Comparison of ENCODE assay signal across 12 mouse cellular contexts in genomic region chr4:32243458-32243857, GRCm38 (mm10). TPM values are rescaled to one million over a fixed set of nuclear protein-coding genes. Genes with fewer than 3 reads are reported as not detected.
DNase-seq lines count a peak whose midpoint lies in the region; ATAC-seq and TF ChIP-seq lines count a peak whose summit lies in the region.
"Had no signal": no experiment of that assay in that cellular context is flagged by ENCODE, and none has a peak within 500 bp of the region (broad histone marks: within the 10 kb centered on the region; RNA-seq: fewer than 3 reads in every experiment).

No protein-coding gene starts in this region.

- no peak overlapping the region; the same call in 1 of the 2 replicates for H3K4me2 ChIP-seq in intestine, embryonic 14.5 days (ENCODE audit: low read length)
- no peak overlapping the region for H3K4me2 ChIP-seq in intestine, postnatal 0 days (replicated peaks; ENCODE audit: low read depth)
- H3K4me2 ChIP-seq in limb, embryonic 11.5 days (ENCODE audit: low read depth, severe bottlenecking), result 0 out of 2 replicates have a peak overlapping the region, but pooled peaks have one; percentile 26
- H3K4me2 ChIP-seq in neural tube, embryonic 11.5 days (ENCODE audit: low read depth), result 0 out of 2 replicates have a peak overlapping the region, but pooled peaks have one; percentile 7

- H3K9ac ChIP-seq in intestine, embryonic 14.5 days (ENCODE audit: low read length), result no peak overlapping the region
- H3K9ac ChIP-seq in intestine, postnatal 0 days (ENCODE audit: low read depth, low read length), result no peak overlapping the region
- no peak overlapping the region for H3K9ac ChIP-seq in limb, embryonic 11.5 days (ENCODE audit: low read length)
- H3K9ac ChIP-seq in neural tube, embryonic 11.5 days (ENCODE audit: low read length), result peak overlapping the region; percentile 32

- no peaks in the 10 kb centered on the region for H3K36me3 ChIP-seq in intestine, embryonic 14.5 days (ENCODE audit: control insufficient read depth, insufficient read depth, low read length)
- H3K36me3 ChIP-seq in intestine, postnatal 0 days (ENCODE audit: control insufficient read depth, insufficient read depth), result no peaks in the 10 kb centered on the region
- H3K36me3 ChIP-seq in forebrain, embryonic 10.5 days (replicated peaks), result peaks cover 11% of the 10 kb centered on the region
- no peaks in the 10 kb centered on the region for H3K36me3 ChIP-seq in limb, embryonic 11.5 days (ENCODE audit: control insufficient read depth, insufficient read depth, low read length)
- H3K36me3 ChIP-seq in neural tube, embryonic 11.5 days (ENCODE audit: control insufficient read depth, insufficient read depth, low read length), result no peaks in the 10 kb centered on the region

- DNase-seq in intestine, embryonic 14.5 days (ENCODE audit: low spot score), result peak; percentile 58
- DNase-seq in forebrain, embryonic 10.5 days (ENCODE audit: extremely low spot score, low spot score), result no peak
- DNase-seq in limb, embryonic 11.5 days (ENCODE audit: low spot score), result peak; percentile 59
- DNase-seq in neural tube, embryonic 11.5 days (ENCODE audit: low spot score), result peak; percentile 46
- no peak for DNase-seq in right cerebral cortex, postnatal 4 days
- DNase-seq in adrenal gland, postnatal 4 days (ENCODE audit: low spot score in 2 of 2), result no peak
- DNase-seq: cerebellum, adult 11 months; retina, postnatal 1 day had no signal

- no peak for ATAC-seq in intestine, embryonic 14.5 days (replicated peaks; ENCODE audit: low FRiP score, low TSS enrichment, low read depth)
- ATAC-seq in intestine, postnatal 0 days, result no peak
- ATAC-seq in limb, embryonic 11.5 days (ENCODE audit: insufficient number of reproducible peaks, low FRiP score, low TSS enrichment, low read depth), result no peak
- no peak for ATAC-seq in neural tube, embryonic 11.5 days (ENCODE audit: insufficient read depth, low FRiP score, low TSS enrichment)
- ATAC-seq in monocyte, adult 5-6 weeks (replicated peaks; ENCODE audit: insufficient number of reproducible peaks, low FRiP score, low TSS enrichment, poor library complexity, severe bottlenecking), result no peak

- H3K4me1 ChIP-seq in intestine, embryonic 14.5 days (replicated peaks; ENCODE audit: control insufficient read depth, insufficient read depth, low read length), result peaks cover 33% of the 10 kb centered on the region
- H3K4me1 ChIP-seq in intestine, postnatal 0 days (replicated peaks; ENCODE audit: control insufficient read depth, insufficient read depth, low read length), result no peaks in the 10 kb centered on the region; the same call in 1 of the 2 replicates
- H3K4me1 ChIP-seq in forebrain, embryonic 10.5 days, result peaks cover 83% of the 10 kb centered on the region
- H3K4me1 ChIP-seq in limb, embryonic 11.5 days (ENCODE audit: control insufficient read depth, insufficient read depth, low read length), result peaks cover 38% of the 10 kb centered on the region
- H3K4me1 ChIP-seq in neural tube, embryonic 11.5 days (ENCODE audit: control insufficient read depth, insufficient read depth, low read length), result peaks cover 34% of the 10 kb centered on the region

- WGBS in intestine, embryonic 14.5 days, result 26% methylated on average over 10 of the region's 10 CpGs
- WGBS in intestine, postnatal 0 days, result 60% methylated on average over 10 of the region's 10 CpGs
- WGBS in forebrain, embryonic 10.5 days, result 57% methylated on average over 10 of the region's 10 CpGs
- WGBS in limb, embryonic 11.5 days, result 36% methylated on average over 10 of the region's 10 CpGs
- 47% methylated on average over 10 of the region's 10 CpGs for WGBS in neural tube, embryonic 11.5 days

- TF ChIP-seq CTCF in intestine, postnatal 0 days (IDR thresholded peaks at IDR 0.05; ENCODE audit: low read depth), result no peak

- H3K4me3 ChIP-seq in intestine, embryonic 14.5 days (ENCODE audit: low read depth, low read length), result no peak overlapping the region
- H3K4me3 ChIP-seq in intestine, postnatal 0 days (ENCODE audit: low read depth, low read length), result no peak overlapping the region
- H3K4me3 ChIP-seq in forebrain, embryonic 10.5 days, result no peak overlapping the region
- no peak overlapping the region for H3K4me3 ChIP-seq in limb, embryonic 11.5 days (ENCODE audit: low read depth, low read length)
- no peak overlapping the region for H3K4me3 ChIP-seq in neural tube, embryonic 11.5 days (ENCODE audit: low read depth, low read length)
- H3K4me3 ChIP-seq: erythroblast, embryonic 14.5 days; megakaryocyte, embryonic 14.5 days had no signal

- H3K9me3 ChIP-seq in intestine, embryonic 14.5 days (ENCODE audit: control insufficient read depth, low read length), result no peaks in the 10 kb centered on the region
- no peaks in the 10 kb centered on the region for H3K9me3 ChIP-seq in intestine, postnatal 0 days (ENCODE audit: control insufficient read depth)
- H3K9me3 ChIP-seq in forebrain, embryonic 10.5 days, result no peaks in the 10 kb centered on the region
- H3K9me3 ChIP-seq in limb, embryonic 11.5 days (ENCODE audit: control insufficient read depth, low read length), result no peaks in the 10 kb centered on the region
- H3K9me3 ChIP-seq in neural tube, embryonic 11.5 days (ENCODE audit: control insufficient read depth, low read length), result no peaks in the 10 kb centered on the region
- H3K9me3 ChIP-seq: megakaryocyte, embryonic 14.5 days had no signal

- H3K27ac ChIP-seq in intestine, embryonic 14.5 days (ENCODE audit: low read depth), result no peak overlapping the region
- no peak overlapping the region for H3K27ac ChIP-seq in intestine, postnatal 0 days (ENCODE audit: low read depth, low read length)
- 0 out of 2 replicates have a peak overlapping the region, but pooled peaks have one; percentile 26 for H3K27ac ChIP-seq in forebrain, embryonic 10.5 days
- no peak overlapping the region for H3K27ac ChIP-seq in limb, embryonic 11.5 days (replicated peaks; ENCODE audit: low read depth, low read length)
- peak overlapping the region; percentile 64; the same call in 1 of the 2 replicates for H3K27ac ChIP-seq in neural tube, embryonic 11.5 days (ENCODE audit: low read depth, low read length)

- H3K27me3 ChIP-seq in intestine, embryonic 14.5 days (replicated peaks; ENCODE audit: control insufficient read depth, insufficient read depth, low read length), result no peaks in the 10 kb centered on the region
- H3K27me3 ChIP-seq in intestine, postnatal 0 days (replicated peaks; ENCODE audit: control insufficient read depth, insufficient read depth, low read length), result peaks cover 16% of the 10 kb centered on the region
- peaks cover 45% of the 10 kb centered on the region for H3K27me3 ChIP-seq in forebrain, embryonic 10.5 days (ENCODE audit: poor library complexity, severe bottlenecking)
- no peaks in the 10 kb centered on the region for H3K27me3 ChIP-seq in limb, embryonic 11.5 days (ENCODE audit: control insufficient read depth, insufficient read depth, low read length)
- no peaks in the 10 kb centered on the region for H3K27me3 ChIP-seq in neural tube, embryonic 11.5 days (ENCODE audit: control insufficient read depth, insufficient read depth, low read length)

RNA-seq across cellular contexts. Expression of gene Bach2, which starts 4.9 kb away (rescaled TPM):
- polyA plus RNA-seq in intestine, embryonic 14.5 days (2014; fragmentation: Nextera tagmentation; extraction: Ambion mirVana), result 6.7 and 8.4 TPM in 2 replicates
- 1.1 and 1.4 TPM in 2 replicates for polyA plus RNA-seq in intestine, postnatal 0 days (2015; fragmentation: Nextera tagmentation; extraction: Ambion mirVana)
- polyA plus RNA-seq in forebrain, embryonic 10.5 days (2016; fragmentation: Nextera tagmentation; extraction: Ambion mirVana), result 7.1 and 7.3 TPM in 2 replicates
- 16.4 and 17.9 TPM in 2 replicates for polyA plus RNA-seq in limb, embryonic 11.5 days (2014; fragmentation: Nextera tagmentation; extraction: Ambion mirVana)
- polyA plus RNA-seq in neural tube, embryonic 11.5 days (2014; fragmentation: Nextera tagmentation; extraction: Ambion mirVana), result 27.3 and 29.9 TPM in 2 replicates
- 3.0 to 31.8 TPM (median 7.1 TPM) in 3 replicates for total RNA-seq in monocyte, adult 5-6 weeks (2017)
- 10 to 100 TPM; 14.1 to 14.4 TPM for total RNA-seq in adrenal gland, postnatal 4 days (2021)

Comparison
In these comparisons a context has a peak if more than half of its experiments do, and no peak if none do; other contexts are left out.
1. DNase-seq: peak in intestine, embryonic 14.5 days (single experiment), limb, embryonic 11.5 days (single experiment) and neural tube, embryonic 11.5 days (single experiment); none in forebrain, embryonic 10.5 days (single experiment), right cerebral cortex, postnatal 4 days (single experiment) and adrenal gland, postnatal 4 days (0 of 2).
2. H3K27ac ChIP-seq: peak in forebrain, embryonic 10.5 days (single experiment) and neural tube, embryonic 11.5 days (single experiment); none in intestine, embryonic 14.5 days (single experiment), intestine, postnatal 0 days (single experiment) and limb, embryonic 11.5 days (single experiment).
3. H3K4me2 ChIP-seq: peak in limb, embryonic 11.5 days (single experiment) and neural tube, embryonic 11.5 days (single experiment); none in intestine, embryonic 14.5 days (single experiment) and intestine, postnatal 0 days (single experiment).